Mouse (Mus musculus) ES-E14 (cell line): ENCODE measurements around the gene Pamr1.

Source experiments
- CHD2 ChIP-seq: IDR thresholded peaks from 2 replicates; pipeline ENCODE4 v1.6.1; 2014; ENCODE audit warnings: mild to moderate bottlenecking, low read depth, low read length, inconsistent platforms
- HCFC1 ChIP-seq: IDR thresholded peaks from 2 replicates; pipeline ENCODE4 v1.6.1; 2012; ENCODE audit warnings: low read length, inconsistent platforms, borderline replicate concordance; ENCODE audit not compliant: insufficient read depth
- MAFK ChIP-seq: IDR thresholded peaks from 2 replicates; pipeline ENCODE4 v1.6.1; 2014; ENCODE audit warnings: mild to moderate bottlenecking, low read depth, low read length, inconsistent platforms; ENCODE audit not compliant: insufficient read depth
- ZC3H11A ChIP-seq: IDR thresholded peaks from 2 replicates; pipeline ENCODE4 v1.6.1; 2012; ENCODE audit warnings: low read depth, mild to moderate bottlenecking, inconsistent platforms, low read length, borderline replicate concordance
- ZNF384 ChIP-seq: IDR thresholded peaks from 2 replicates; pipeline ENCODE4 v1.6.1; 2012; ENCODE audit warnings: low read depth, low read length, inconsistent platforms

- TF ChIP-seq ZNF384, result no peak
- TF ChIP-seq HCFC1, result no peak
- no peak for TF ChIP-seq CHD2
- no peak for TF ChIP-seq ZC3H11A
- TF ChIP-seq MAFK, result no peak
Measured at GRCm38 (mm10) chr2:102610485-102610884, 60.7 kb downstream of the Pamr1 start.
